Mouse (Mus musculus) mature B cell (primary cell): ENCODE results near the gene Hap1.
"Not testable (repeated sequence)": the region's sequence is repeated elsewhere in the genome, so short reads cannot be mapped to it uniquely, and the experiment has no call there.

Source experiments
- in situ Hi-C: fragments of 300-500 bp; cut with MboI; formaldehyde crosslinking; loops from 2 replicates; pipeline ENCODE4 v1.14.3; 2019

The Hap1 gene

GRCm38 (mm10) chr11:100389931-100390445 is 34.1 kb upstream of the Hap1 start:
- in situ Hi-C loops, result no loop called here

GRCm38 (mm10) chr11:100388588-100388987 is 32.7 kb upstream of the Hap1 start:
- in situ Hi-C loops, result no loop called here

- in situ Hi-C loops, result no loop called here
Observed at GRCm38 (mm10) chr11:100387589-100388375, 31.9 kb upstream of the Hap1 start.

- in situ Hi-C loops, result no loop called here
Observed at GRCm38 (mm10) chr11:100387111-100387510, 31.2 kb upstream of the Hap1 start.

- in situ Hi-C loops, result no loop called here
Observed at GRCm38 (mm10) chr11:100386586-100386985, 30.7 kb upstream of the Hap1 start.

GRCm38 (mm10) chr11:100385016-100385415 is 29.1 kb upstream of the Hap1 start:
- in situ Hi-C loops, result no loop called here

GRCm38 (mm10) chr11:100382682-100383081 is 26.8 kb upstream of the Hap1 start:
- in situ Hi-C loops, result no loop called here

- in situ Hi-C loops, result no loop called here
Observed at GRCm38 (mm10) chr11:100379311-100379710, 23.4 kb upstream of the Hap1 start.

- in situ Hi-C loops, result no loop called here
Observed at GRCm38 (mm10) chr11:100378446-100378845, 22.5 kb upstream of the Hap1 start.

- in situ Hi-C loops, result no loop called here
Observed at GRCm38 (mm10) chr11:100377989-100378388, 22.1 kb upstream of the Hap1 start.

- in situ Hi-C loops, result no loop called here
Observed at GRCm38 (mm10) chr11:100376746-100377389, 20.9 kb upstream of the Hap1 start.

- in situ Hi-C loops, result no loop called here
Observed at GRCm38 (mm10) chr11:100376005-100376404, 20.1 kb upstream of the Hap1 start.

- in situ Hi-C loops, result no loop called here
Observed at GRCm38 (mm10) chr11:100375127-100375526, 19.2 kb upstream of the Hap1 start.

- in situ Hi-C loops, result no loop called here
Observed at GRCm38 (mm10) chr11:100371981-100372558, 16.1 kb upstream of the Hap1 start.

GRCm38 (mm10) chr11:100369822-100370221 is 13.9 kb upstream of the Hap1 start:
- in situ Hi-C loops, result no loop called here

- in situ Hi-C loops, result no loop called here
Observed at GRCm38 (mm10) chr11:100369145-100369544, 13.2 kb upstream of the Hap1 start.

- in situ Hi-C loops, result no loop called here
Observed at GRCm38 (mm10) chr11:100362979-100363562, 7.1 kb upstream of the Hap1 start.

GRCm38 (mm10) chr11:100362209-100362978 is 6.5 kb upstream of the Hap1 start:
- in situ Hi-C loops, result no loop called here

GRCm38 (mm10) chr11:100361059-100361458 is 5.1 kb upstream of the Hap1 start:
- in situ Hi-C loops, result not testable (repeated sequence)

- in situ Hi-C loops, result no loop called here
Observed at GRCm38 (mm10) chr11:100360175-100360574, 4.2 kb upstream of the Hap1 start.

GRCm38 (mm10) chr11:100357408-100357807 is 1.5 kb upstream of the Hap1 start:
- in situ Hi-C loops, result no loop called here

- in situ Hi-C loops, result no loop called here
Observed at GRCm38 (mm10) chr11:100356819-100357211, 887 bp upstream of the Hap1 start.
